Mouse (Mus musculus) brain, embryonic 14.5 days (tissue): ENCODE data around the gene Fam214a. TPM values are rescaled to one million over a fixed set of nuclear protein-coding genes. Genes with fewer than 3 reads are reported as not detected.
A peak's percentile ranks its signal among the peaks of the same experiment; 100 is the strongest.

Source experiments
- DNase-seq: peaks from one replicate; pipeline ENCODE4 v3.0.0-alpha.2; 2011; ENCODE audit warnings: low read depth
- CTCF ChIP-seq: fragments of 200-500 bp; IDR thresholded peaks from 2 replicates; pipeline ENCODE4 v1.5.1; 2012; ENCODE audit warnings: inconsistent platforms, mild to moderate bottlenecking, moderate library complexity, borderline replicate concordance; ENCODE audit not compliant: insufficient read depth, insufficient read length; ENCODE audit errors: extremely low read depth
- POLR2A ChIP-seq: fragments of 200-500 bp; IDR thresholded peaks from 2 replicates; pipeline ENCODE4 v1.6.1; 2012; ENCODE audit warnings: mild to moderate bottlenecking, inconsistent platforms, borderline replicate concordance; ENCODE audit not compliant: poor library complexity, insufficient read depth, insufficient read length, severe bottlenecking; ENCODE audit errors: extremely low read depth
- polyA plus RNA-seq: library from polyadenylated mRNA; depleted of rRNA; stranded (reverse); fragments of >200 nt; gene quantifications from 2 replicates; pipeline ENCODE4 v1.2.3, GENCODE M21; 2012

Fam214a gene
- polyA plus RNA-seq, 1 experiment, result 25.4 TPM

- TF ChIP-seq CTCF (no peak), POLR2A (no peak)
- DNase-seq, result no peak
Observed at GRCm38 (mm10) chr9:74922884-74923283, 29.8 kb upstream of the Fam214a start.

- DNase-seq, result no peak
- TF ChIP-seq CTCF (no peak), POLR2A (no peak)
Observed at GRCm38 (mm10) chr9:74923291-74923977, 29.2 kb upstream of the Fam214a start.

DNA sequence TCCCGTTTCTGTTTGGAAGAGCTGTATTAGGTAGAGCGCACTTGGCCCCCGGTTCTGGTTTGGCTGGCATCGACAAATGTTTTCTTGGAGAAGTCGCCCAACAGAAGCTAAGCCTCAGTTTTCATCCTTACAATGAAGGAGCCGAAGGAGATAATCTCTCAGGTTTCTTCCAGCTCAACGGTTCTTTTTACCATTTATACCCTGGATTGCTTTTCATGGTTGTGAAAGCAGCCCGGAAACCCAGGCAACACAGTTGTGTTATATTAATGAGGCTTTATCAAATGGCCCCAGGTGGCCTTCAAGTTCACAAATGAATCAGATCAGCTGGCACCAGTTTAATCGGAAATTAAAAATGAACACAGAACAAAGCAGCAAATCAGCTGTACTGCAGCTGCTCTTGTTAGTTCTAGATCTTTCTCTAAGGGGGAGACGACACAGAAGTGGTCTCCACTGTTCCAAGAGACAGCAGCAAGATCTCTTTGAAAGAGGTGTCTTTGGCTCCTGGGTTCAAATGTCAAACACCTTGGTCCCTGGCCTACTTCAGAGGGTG, 27.4 kb upstream of the Fam214a start:
- TF ChIP-seq CTCF (no peak), POLR2A (no peak)
- DNase-seq, result peak; percentile 92

- DNase-seq, result no peak
- TF ChIP-seq POLR2A (no peak), CTCF (no peak)
Observed at GRCm38 (mm10) chr9:74929981-74930423, 22.7 kb upstream of the Fam214a start.

GRCm38 (mm10) chr9:74930653-74931052, 22.0 kb upstream of the Fam214a start:
- no peak for TF ChIP-seq POLR2A
- TF ChIP-seq CTCF, result no peak

GRCm38 (mm10) chr9:74935289-74935688, 17.4 kb upstream of the Fam214a start:
- no peak for TF ChIP-seq CTCF
- no peak for TF ChIP-seq POLR2A
- no peak for DNase-seq

More at GRCm38 (mm10) chr9:74930653-74931052, 22.0 kb upstream of the Fam214a start:
- DNase-seq, result no peak

DNA sequence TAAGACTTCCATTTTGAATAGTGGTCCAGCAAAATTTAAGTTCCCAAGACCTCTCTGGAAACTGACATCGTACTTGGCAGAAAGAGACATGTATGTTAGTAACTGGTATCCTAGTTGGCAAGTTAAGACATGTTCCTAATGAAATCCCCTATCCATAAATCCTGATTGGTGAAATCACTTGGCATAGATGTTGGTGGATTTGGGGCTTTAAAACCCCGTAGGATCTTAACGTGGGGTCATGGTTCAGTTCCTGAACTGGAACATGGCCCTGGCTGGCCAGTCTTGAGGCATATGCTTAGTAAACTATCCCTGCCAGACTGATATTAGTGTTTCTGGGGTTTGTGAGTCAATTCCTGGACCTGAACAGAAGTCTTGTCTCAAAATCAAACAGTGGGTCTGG, 14.9 kb upstream of the Fam214a start:
- DNase-seq, result no peak
- TF ChIP-seq POLR2A (no peak), CTCF (no peak)

- DNase-seq, result no peak
- TF ChIP-seq POLR2A (no peak), CTCF (no peak)
Observed at GRCm38 (mm10) chr9:74938670-74939534, 13.8 kb upstream of the Fam214a start.

DNA sequence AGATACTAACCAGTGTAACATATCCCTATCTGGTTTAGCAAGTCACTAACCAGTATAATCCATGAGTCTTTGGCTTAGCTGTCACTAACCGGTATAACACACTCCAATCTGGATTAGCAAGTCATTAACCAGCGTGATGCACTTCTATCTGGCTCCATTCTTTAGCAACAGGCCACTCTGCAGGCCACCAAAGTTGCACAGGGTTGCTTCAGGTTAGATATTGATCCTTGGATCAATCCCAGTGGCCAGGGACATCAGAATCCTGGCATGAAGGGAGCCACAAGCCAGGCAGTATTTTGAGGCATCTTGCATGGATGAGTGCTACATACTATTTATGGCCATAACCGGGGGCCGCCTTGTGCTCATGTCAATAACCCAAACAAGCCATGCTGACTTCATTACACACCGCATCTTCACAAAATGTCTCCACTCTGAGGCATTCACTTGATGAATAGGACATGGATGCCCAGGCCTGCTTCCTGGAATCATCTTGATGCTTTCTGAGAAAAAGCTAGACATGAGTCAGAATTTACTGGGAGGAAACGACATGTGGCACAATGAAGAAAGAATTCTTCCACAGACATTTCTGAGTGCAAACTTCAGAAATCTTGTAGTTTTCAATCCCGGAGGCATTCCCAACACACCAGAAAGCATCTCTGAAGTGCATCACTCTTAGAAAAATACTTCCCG, 5.8 kb upstream of the Fam214a start:
- DNase-seq, result no peak
- TF ChIP-seq POLR2A, result no peak
- no peak for TF ChIP-seq CTCF

DNA sequence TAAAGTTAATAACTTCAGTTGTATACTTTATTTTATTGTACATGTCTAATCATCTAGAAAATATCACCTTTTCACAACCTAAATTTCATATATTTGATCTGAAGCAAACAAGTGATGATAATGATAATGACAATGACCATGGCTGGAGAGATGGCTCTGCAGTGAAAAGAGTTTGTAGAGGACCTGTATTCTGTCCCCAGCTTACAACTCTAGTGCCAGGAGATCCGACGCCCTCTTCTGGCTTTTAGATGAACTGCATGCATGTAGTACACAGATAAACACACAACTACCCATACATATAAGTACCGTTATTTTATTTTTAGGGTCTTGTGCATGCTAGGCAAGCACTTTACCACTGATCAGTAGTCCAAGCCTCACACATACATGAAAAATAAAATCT, 1.2 kb upstream of the Fam214a start:
- no peak for DNase-seq
- peak; percentile 23; the same call in 1 of the 2 replicates for TF ChIP-seq CTCF
- TF ChIP-seq POLR2A, result no peak

DNA sequence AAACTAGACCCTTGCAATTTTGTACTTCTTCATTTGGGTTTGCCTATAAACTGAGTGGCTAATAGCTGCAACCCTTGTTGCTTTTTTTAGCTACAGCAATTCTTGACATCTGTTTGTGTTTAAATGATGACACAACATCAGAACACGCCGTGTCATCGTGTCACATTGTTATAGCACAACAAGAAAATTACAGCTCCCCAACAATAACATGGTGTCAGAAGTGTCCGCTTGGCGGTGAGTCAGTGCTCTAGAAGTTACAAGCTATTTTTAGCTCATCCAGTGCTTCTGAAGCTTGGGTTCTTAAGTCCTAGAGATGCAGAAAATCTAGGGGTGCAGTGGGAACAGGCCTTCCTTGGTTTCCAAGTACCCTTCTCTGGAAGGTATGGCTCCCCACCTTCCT, 578 bp upstream of the Fam214a start:
- no peak for DNase-seq
- TF ChIP-seq POLR2A, result no peak
- no peak for TF ChIP-seq CTCF

- no peak for TF ChIP-seq CTCF
- no peak for TF ChIP-seq POLR2A
Observed at GRCm38 (mm10) chr9:74953265-74953958, 728 bp downstream of the Fam214a start.

More at GRCm38 (mm10) chr9:74953265-74953958, 728 bp downstream of the Fam214a start:
- DNase-seq, result peak; percentile 71
